Mouse (Mus musculus): ENCODE results near the gene Rgs21. TPM values are rescaled to one million over a fixed set of nuclear protein-coding genes. Genes with fewer than 3 reads are reported as not detected.

Rgs21 gene
- not detected for total RNA-seq (2021)

DNA sequence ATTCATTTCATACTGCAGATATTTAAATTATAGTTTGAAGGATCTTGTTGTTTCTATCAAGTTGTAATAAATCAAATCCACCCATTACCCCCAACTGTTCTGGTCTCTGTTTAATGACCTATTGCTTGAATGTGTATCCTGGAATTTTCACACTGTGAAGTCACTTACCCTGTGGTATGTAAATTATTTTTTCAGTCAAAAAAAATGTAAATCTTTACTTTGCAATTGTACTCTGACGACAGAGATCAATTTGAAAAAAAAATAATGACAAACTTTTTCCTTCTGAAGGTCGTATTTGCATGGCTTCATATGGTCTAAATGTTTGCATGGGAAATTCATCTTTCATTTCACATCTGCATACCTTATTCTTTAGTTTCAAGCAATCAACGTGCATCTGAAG, at the start of gene Rgs21:
Gene Rgs21 (minus strand): TSS at position 101 of the 400 bp plus-strand sequence.
- DNase-seq = no peak
- intact Hi-C loops (cut with DNase I) = no loop called here

DNA sequence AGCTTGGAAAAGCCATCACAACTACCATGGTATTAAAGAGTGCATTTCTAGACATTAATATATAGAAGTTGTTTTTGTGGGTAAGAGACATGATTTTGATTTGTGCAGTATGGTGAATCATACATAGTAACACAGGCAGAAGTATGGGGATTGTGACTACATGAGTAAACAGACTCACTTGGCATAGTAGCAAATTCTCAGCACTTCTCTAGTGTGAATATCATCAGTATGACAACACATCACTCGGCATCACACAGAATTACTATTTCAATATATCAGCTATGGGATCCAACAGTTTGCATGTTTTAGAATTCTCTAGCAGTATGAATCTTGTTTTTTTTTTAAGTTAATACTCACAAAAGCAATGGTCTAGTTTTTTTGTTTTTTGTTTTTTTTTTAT, 36.6 kb upstream of the Rgs21 start:
- no peak for DNase-seq
- intact Hi-C loops (cut with DNase I) = no loop called here

DNA sequence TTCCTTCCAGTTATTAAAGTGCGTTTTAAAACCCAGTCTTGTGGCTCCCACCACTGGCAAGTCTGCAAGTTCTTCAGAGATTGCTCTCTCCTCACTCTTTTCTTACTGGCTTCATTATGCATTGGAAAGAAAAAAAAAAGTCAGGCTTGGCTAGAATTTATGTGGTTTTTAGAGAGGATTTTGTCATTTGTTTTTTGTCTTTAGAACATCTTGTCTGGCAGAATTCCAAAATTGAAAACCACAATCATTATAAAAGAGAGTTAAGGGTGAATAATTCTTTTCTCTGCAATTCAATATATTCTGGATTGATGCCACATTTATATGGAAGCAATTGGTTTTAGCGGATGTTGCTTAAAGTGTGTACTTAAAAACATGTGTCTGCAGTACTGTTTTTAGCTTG, 35.5 kb upstream of the Rgs21 start:
- no peak for DNase-seq
- intact Hi-C loops (cut with DNase I) = no loop called here

DNA sequence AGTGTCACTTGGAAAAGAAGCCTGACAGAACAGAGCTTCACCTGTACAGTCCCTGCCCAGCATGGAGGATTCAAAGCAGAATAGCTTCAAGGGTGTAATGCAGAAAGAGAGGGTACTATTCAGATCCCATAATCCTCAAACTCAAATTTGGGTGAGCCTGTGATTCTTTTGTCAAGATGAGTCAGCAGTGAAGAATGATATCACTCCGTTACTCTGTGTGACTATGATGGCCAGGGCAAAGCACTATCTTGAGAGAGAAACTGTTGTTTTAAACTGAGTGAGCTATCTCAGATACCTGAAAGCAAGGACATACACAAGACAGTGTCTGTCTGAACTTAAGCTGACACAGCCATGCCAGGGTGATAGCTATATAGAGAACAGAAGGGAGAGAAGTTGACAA, 11.9 kb upstream of the Rgs21 start:
- DNase-seq = no peak
- intact Hi-C loops (cut with DNase I) = no loop called here

DNA sequence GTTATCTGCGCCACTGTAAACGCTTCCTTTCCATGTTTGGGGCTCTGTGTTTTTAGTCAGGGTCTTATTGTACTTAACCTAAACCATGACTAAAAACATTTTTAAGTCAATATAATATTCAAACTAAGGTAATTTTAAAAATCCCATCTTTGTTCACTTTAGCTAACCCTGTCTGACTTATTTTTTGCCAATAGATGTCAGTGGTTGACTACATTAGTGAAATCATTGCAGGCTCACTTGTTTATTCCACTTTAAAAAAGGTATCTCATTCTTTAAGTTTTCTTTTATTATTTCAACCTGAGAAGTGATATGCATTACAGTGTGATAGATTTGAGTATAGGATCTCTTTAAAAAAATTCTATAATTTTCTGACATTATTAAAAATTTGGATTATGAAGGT, 5.5 kb upstream of the Rgs21 start:
- DNase-seq = no peak
- intact Hi-C loops (cut with DNase I) = no loop called here

DNA sequence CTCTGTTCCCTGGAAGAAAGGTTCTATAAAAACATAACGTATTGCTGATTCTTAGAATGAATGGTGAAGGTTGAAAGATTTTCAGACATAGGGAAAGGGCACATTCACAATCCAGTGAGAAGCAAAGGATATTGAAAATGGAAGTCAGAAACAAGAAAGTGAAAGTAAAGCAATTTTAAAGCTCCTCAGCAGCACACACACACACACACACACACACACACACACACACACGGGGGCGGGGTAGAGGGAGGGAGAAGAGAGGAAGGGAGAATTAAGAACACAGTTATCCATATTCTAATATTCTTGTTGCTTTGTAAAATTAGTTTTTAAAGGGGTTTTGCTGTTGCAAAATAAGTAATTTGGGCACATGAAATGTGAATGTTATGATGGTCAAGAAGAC, 2.4 kb upstream of the Rgs21 start:
- intact Hi-C loops (cut with DNase I) = no loop called here
- DNase-seq = no peak

DNA sequence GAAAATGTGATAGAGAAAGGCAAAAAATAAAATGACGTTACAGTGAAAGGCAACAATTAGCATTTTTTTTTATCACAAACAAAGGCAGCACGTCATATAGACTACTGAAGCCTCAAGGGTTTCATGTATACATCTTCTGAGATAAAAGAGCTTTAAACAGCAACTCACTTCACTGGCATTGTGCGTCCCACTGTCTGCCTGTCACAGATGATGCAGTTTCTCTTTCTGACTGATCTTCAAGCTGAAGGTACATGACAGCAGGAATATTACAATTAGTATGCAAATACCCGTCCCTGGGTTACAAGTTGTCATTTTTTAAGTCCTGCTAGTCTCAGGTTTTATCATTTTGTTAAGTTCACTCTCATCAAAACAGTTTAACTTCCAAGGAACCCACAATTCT, 22.3 kb downstream of the Rgs21 start:
- no peak for DNase-seq
- intact Hi-C loops (cut with DNase I) = no loop called here

DNA sequence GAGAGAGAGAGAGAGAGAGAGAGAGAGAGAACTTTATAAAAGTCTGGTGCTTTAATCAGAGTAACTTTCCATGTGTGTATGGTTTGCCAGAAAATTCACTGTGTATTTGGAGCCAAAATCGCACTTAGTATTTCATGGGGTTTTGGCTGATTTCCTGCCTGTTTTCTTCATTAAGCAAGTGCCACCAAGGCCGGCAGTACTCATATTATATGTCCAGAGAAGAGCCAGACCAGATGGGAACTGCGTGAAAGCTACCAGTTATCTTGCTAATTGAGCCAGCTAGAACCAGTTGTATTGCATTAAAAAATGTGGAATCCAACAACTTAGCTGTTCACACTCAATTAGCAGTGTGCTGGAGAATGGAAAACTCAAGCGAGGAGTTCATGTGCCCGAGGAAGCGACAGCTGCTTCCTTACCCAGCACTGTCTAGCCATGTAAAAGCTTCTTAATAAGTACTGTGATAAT, 22.9 kb downstream of the Rgs21 start:
- no peak for DNase-seq
- intact Hi-C loops (cut with DNase I) = no loop called here

DNA sequence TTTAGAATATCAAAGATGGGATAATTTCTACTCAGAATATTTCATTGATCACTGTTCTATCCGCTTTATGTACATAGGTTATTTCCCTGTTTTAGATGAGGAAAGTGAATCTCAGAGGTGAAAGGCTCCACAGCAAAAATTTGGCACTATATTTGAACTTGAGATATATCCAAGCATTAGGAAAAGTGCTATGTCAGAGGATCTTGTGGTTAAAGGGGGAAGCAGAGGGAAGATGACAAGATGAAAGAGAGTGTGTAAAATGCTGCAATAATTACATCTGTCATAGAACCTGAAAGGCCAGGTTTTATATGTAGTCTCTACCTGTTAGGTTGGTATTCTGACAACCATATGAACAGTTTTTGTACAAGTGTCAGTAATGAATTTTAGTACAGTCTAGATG, 35.7 kb downstream of the Rgs21 start:
- DNase-seq = no peak
- intact Hi-C loops (cut with DNase I) = no loop called here

DNA sequence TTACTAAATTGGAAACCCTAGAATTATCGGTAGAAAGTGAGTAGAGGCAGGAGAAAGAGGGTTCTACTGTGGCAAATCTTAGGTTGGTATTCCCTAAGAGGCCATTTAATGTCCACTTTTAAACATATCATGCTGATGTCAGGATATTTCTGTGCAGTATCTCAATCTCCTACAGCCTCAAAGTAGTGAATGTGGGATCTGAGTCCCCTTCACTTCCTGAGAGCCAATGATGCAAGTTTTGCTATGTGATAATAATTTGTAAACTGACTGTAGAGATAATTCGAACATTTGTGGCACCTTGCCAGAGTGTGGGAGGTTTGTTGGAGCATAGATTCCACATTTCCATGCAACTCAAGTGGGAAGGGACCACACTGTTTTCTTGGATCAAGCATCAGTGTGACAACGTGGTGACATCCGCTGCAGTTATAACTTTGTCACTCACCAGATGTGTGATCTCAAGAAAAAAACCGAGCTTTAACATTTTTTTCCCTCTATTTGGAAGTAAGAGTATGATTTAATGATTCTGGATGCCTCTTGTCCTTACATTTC, 49.5 kb downstream of the Rgs21 start:
- DNase-seq = no peak
- intact Hi-C loops (cut with DNase I) = no loop called here

DNA sequence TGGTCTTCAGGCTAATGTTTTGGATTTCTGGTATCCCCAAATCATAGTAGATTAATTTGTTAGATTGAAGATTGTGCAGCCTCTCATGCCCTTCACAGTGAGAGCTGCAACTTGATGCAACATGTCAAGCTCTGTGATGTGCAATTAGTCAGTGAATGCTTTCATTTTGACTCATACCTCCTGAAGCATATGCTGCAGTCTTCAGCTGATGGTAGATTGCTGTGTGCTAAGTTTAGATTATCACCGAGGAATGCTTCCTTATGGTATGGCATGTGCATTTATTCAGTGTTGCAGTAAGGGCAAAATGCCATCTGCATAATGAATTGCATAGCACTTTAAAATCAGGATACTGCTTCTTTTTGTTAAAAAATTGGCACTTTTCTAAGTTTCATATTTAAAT, 65.2 kb downstream of the Rgs21 start:
- intact Hi-C loops (cut with DNase I) = no loop called here
- DNase-seq = no peak

DNA sequence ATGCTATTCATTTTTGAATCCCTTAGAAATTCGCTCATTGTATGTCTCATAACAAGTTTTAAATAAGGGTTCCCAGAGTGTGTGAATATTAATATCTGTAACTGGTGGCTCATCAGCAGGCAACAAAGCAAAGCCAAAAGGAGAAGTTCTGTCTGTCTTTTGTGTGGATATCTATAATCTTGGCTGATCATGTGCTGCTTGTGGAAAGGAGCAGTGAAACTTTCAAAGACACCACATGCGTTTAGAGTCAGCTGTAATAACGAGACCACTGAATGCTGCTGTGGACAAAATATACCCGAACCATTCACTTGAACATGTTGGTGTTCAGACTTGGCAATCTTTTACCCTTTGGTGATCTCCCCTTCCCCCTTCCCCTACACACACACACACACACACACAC, 67.0 kb downstream of the Rgs21 start:
- intact Hi-C loops (cut with DNase I) = no loop called here
- DNase-seq = no peak

DNA sequence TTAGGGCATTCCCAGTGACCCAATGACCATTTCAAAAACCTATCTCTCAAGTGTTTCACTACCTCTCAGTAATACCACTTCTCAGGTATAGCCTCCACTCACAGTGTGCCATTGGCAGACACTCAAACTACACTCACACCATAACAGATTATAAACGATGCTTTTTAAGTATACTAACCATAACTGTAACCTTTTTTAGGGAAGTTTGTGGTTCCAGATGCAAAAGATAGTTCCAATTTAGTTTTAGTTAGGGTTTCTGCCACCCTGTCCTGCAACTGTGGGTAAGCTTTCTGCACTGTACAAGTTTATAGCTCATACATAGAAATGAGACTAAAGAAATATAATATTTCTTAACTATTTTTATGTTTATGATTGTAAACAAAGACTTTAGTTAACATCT, 67.7 kb downstream of the Rgs21 start:
- no peak for DNase-seq
- intact Hi-C loops (cut with DNase I) = no loop called here

DNA sequence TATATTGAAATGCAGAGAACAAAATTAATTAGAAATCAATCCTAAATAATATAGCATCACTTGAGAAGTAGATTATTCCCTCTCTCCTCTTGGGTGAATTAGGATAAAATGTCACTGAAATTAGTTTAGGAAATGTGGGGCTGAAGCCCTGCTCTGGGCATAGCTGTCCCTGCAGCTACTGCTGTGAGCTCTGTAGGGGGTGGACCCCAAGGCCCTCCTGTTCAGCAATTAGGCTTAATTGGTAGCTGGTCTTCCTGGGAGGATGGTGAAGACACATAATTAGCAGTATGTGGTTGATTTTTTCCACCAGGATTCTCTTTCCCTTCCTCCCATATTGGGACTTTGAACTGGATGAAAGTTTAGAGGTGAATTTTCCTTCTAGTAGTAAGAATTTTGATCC, 68.7 kb downstream of the Rgs21 start:
- intact Hi-C loops (cut with DNase I) = no loop called here
- DNase-seq = no peak

DNA sequence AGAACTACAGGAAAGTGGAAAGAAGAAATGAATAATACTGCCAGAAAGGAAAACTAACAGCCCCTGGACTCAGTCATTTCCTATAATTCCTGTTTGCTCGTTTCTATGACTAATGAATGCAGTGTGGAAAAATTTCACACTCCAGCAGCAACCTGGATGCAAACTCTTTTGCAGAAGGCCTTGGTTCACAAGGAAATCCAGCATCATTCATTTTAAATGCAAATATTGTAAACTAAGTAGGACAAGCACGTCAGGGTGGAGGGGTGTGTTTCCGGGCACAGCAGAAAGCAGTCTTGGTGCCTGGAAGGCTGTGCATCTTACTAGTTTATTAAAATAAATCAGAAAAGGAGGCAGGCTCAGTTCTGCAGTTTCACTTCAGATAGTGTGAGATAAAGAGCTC, 69.4 kb downstream of the Rgs21 start:
- no peak for DNase-seq
- intact Hi-C loops (cut with DNase I) = no loop called here

DNA sequence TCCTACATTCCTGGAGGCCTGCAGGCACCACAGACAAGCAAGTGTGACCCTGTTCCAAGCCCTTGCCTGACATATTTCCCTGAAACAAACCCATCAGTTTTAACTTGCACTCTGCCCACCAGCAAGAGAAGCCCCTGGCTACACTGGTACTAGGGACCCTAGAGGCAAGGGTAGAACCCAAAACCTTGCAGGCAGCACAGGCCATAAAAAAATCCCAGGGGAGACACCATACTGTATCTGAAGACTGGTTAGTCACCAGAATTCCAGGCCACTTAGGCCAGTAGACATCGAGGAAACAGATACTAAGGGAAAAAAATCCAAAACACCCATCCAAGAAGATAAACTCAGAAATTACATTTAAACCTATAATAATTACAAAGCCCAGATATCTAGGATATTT, 74.1 kb downstream of the Rgs21 start:
- intact Hi-C loops (cut with DNase I) = no loop called here
- no peak for DNase-seq

DNA sequence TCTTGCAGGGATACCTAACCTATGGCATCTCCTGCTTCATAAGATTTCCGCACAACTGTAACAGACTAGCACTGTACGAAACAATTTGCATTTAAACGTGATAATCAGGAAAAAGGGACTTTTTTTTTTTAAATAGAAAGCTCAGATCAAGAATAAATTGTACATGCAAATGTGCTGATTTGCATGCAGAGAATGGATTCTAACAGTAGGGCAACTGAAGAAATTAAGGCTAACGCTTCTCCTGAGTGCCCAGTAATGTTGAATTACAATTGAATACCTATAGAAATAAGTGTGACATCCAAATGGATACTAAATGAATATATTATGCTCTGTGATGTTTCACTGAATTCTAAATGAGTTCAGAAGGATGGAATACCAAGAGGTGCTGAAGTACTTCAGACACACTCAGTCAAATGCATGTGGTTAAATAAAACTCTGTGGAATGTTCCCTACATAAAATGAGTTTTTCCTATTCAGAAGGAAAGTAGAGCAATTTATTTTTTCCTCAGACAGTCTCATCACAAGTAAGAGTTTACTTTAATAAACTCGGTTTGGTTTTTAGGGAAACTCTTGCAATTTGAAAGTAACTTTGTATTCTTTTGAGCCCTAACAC, 79.1 kb downstream of the Rgs21 start:
- no peak for DNase-seq
- intact Hi-C loops (cut with DNase I) = no loop called here

Other genes starting within 250 kb of the Rgs21 start
- gene Rgs18, start 207.8 kb upstream of the Rgs21 start, total RNA-seq (2021) = 1 to 10 TPM; 2.3 to 2.6 TPM